Mouse (Mus musculus) neural tube, embryonic 14.5 days (tissue): ENCODE measurements around the gene Nek4. TPM values are rescaled to one million over a fixed set of nuclear protein-coding genes. Genes with fewer than 3 reads are reported as not detected.
A peak's percentile ranks its signal among the peaks of the same experiment; 100 is the strongest.

Experiments used
- ATAC-seq: fragments of 200-750 bp; cut with Nextera tagmentation; 2 replicates; pipeline ENCODE4 v1.8.0; 2017; ENCODE audit warnings: low read depth, mild to moderate bottlenecking, moderate TSS enrichment, moderate library complexity
- H3K27ac ChIP-seq: fragments of 300-500 bp; sonication (generic); 2 replicates; pipeline ENCODE4 v1.5.1; 2014; ENCODE audit warnings: low read depth, mild to moderate bottlenecking, control low read depth, low read length, moderate library complexity, mixed read lengths
- H3K27me3 ChIP-seq: fragments of 300-500 bp; sonication (generic); 2 replicates; pipeline ENCODE4 v1.6.1; 2014; ENCODE audit warnings: low read length; ENCODE audit not compliant: control insufficient read depth, insufficient read depth
- H3K36me3 ChIP-seq: fragments of 300-500 bp; sonication (generic); 2 replicates; pipeline ENCODE4 v1.6.1; 2014; ENCODE audit warnings: low read length, mixed read lengths; ENCODE audit not compliant: control insufficient read depth, insufficient read depth
- H3K4me1 ChIP-seq: fragments of 300-500 bp; sonication (generic); 2 replicates; pipeline ENCODE4 v1.6.1; 2014; ENCODE audit warnings: low read length; ENCODE audit not compliant: control insufficient read depth, insufficient read depth
- H3K4me2 ChIP-seq: fragments of 300-500 bp; sonication (generic); 2 replicates; pipeline ENCODE4 v1.6.1; 2014; ENCODE audit warnings: mild to moderate bottlenecking, low read depth, low read length, control low read depth
- H3K4me3 ChIP-seq: fragments of 300-500 bp; sonication (generic); 2 replicates; pipeline ENCODE4 v1.5.1; 2014; ENCODE audit warnings: low read depth, low read length, control low read depth, mixed read lengths
- H3K9ac ChIP-seq: fragments of 300-500 bp; sonication (generic); replicated peaks from 2 replicates; pipeline ENCODE4 v1.6.1; 2014; ENCODE audit warnings: low read depth, mild to moderate bottlenecking, control low read depth, low read length, mixed read lengths
- H3K9me3 ChIP-seq: fragments of 300-500 bp; sonication (generic); 2 replicates; pipeline ENCODE4 v1.6.1; 2016; ENCODE audit warnings: low read length; ENCODE audit not compliant: control insufficient read depth
- WGBS: fragments of 180-500 bp; shearing (Covaris S2); extraction: QIAGEN DNeasy Blood & Tissue Kit; methylation state at CpG from one replicate; pipeline ENCODE4 v1.1.7; 2014; 5-methylcytosine and 5-hydroxymethylcytosine counted together
- polyA plus RNA-seq: library from polyadenylated mRNA; unstranded; fragments of >200 nt; fragmentation: Nextera tagmentation; extraction: Ambion mirVana; gene quantifications from 2 replicates; pipeline ENCODE4 v1.2.1, GENCODE M21; 2014

Gene Nek4
- polyA plus RNA-seq, 1 experiment from 2014 or later = 17.0 TPM

- H3K4me3 ChIP-seq = peak overlapping the region; percentile 94
- H3K27ac ChIP-seq = no peak overlapping the region
- peak overlapping the region; percentile 54 for H3K4me2 ChIP-seq
- H3K27me3 ChIP-seq = no peaks in the 10 kb centered on the region
- H3K9ac ChIP-seq = peak overlapping the region; percentile 86
- 68% methylated on average over 10 of the region's 10 CpGs for WGBS
- no peak for ATAC-seq
- H3K36me3 ChIP-seq = peaks cover 3% of the 10 kb centered on the region
- H3K4me1 ChIP-seq = peaks cover 13% of the 10 kb centered on the region
- no peaks in the 10 kb centered on the region for H3K9me3 ChIP-seq
Observed at GRCm38 (mm10) chr14:31000356-31000755, 49.2 kb downstream of the Nek4 start.

DNA sequence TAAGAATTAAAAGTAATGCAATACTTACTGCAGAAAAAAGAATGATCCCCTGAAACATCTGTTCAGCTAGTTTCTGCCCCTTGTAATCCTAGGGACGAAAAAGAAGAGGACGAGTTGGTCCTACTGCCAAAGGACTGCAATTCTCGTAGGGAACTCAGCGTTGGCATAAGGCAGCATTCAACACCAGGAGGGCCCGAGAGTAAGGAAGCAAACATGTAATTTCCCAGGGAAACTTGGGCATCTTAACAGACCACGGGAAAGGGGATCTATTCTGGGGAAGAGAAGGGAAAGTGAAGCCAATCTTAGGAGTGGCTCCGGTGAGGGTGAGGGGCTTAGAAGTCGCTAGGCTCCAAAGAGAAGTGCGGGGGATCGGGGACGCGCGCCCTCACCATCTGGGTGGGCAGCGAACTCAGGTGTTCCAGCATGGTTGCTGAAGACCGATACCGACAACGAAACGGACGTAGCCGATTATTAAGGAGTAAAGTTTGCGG lies 49.7 kb downstream of the Nek4 start:
- peak; percentile 49 for ATAC-seq
- peaks cover 13% of the 10 kb centered on the region for H3K4me1 ChIP-seq
- peak overlapping the region; percentile 94 for H3K4me3 ChIP-seq
- peaks cover 3% of the 10 kb centered on the region for H3K36me3 ChIP-seq
- peak overlapping the region; percentile 89 for H3K27ac ChIP-seq
- WGBS = under 1% methylated on average over 21 of the region's 21 CpGs
- H3K27me3 ChIP-seq = no peaks in the 10 kb centered on the region
- no peaks in the 10 kb centered on the region for H3K9me3 ChIP-seq
- H3K4me2 ChIP-seq = peak overlapping the region; percentile 54
- peak overlapping the region; percentile 86 for H3K9ac ChIP-seq

DNA sequence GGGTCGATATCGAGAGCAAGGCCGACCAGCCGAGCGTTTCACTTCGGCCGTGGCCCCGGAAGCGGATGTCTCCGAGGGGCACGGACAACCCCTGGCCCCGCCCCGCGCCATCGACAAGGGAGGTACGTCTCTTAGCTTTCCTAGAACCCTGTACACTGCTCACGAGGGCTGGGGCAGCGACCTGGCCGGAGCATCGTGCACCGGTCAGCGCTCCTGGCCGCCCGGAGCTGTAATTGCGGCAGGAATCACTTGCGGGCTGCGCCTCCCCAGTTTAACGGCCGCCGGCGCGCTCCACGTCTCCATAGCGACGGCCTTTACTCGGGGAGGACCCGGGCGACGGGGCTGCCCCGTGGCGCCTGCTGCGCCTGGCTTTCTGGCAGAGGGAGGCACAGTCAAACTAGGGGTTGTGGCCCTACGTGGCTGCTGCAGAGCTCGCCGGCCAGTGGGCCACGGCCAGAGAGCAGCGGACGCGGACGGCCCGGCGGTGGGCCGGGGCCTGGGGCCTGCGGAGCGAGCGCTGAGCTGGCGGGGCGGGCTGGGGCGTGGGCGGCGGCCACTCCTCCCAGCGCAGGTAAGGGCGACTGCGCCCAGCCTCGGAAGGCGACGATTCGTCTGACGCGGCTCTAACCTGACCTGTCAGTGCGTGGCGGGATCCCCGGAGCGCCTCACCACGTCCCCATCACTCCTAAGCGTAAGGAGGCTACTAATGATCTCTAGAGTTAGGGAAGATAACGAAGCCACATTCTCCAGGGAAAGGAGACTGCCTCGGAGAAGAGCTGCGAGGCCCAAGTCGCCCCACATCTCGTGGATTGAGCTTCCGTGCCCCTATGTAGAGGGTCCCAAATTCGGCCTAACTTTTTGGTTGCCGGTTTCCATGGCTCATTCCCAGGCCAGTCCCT lies 50.4 kb downstream of the Nek4 start, which contains the start of the genes Glt8d1 and Spcs1:
TSS of gene Glt8d1 (plus strand) at position 94 of the 899 bp plus-strand sequence.
TSS of gene Spcs1 (minus strand) at position 366 of the 899 bp plus-strand sequence.
- Histone ChIP-seq H3K27me3 (no peaks in the 10 kb centered on the region), H3K4me1 (peaks cover 13% of the 10 kb centered on the region), H3K4me2 (peak within 1 kb of the TSS; percentile 54), H3K9ac (peak within 1 kb of the TSS; percentile 86), H3K27ac (peak within 1 kb of the TSS; percentile 89), H3K4me3 (peak within 1 kb of the TSS; percentile 94), H3K9me3 (no peaks in the 10 kb centered on the region), H3K36me3 (peaks cover 3% of the 10 kb centered on the region)
- peak; percentile 94 for ATAC-seq
- WGBS = under 1% methylated on average over 79 of the region's 84 CpGs

GRCm38 (mm10) chr14:31004527-31004926 lies 53.4 kb downstream of the Nek4 start:
- Histone ChIP-seq H3K9me3 (no peaks in the 10 kb centered on the region), H3K4me2 (no peak overlapping the region), H3K27ac (no peak overlapping the region), H3K36me3 (peaks cover 14% of the 10 kb centered on the region), H3K9ac (no peak overlapping the region), H3K4me3 (no peak overlapping the region), H3K4me1 (peaks cover 13% of the 10 kb centered on the region), H3K27me3 (no peaks in the 10 kb centered on the region)
- 87% methylated on average over 2 of the region's 2 CpGs for WGBS
- ATAC-seq = no peak

GRCm38 (mm10) chr14:31006779-31007178 lies 55.6 kb downstream of the Nek4 start:
- Histone ChIP-seq H3K4me2 (no peak overlapping the region), H3K4me3 (no peak overlapping the region), H3K27ac (no peak overlapping the region), H3K9ac (no peak overlapping the region), H3K9me3 (no peaks in the 10 kb centered on the region), H3K27me3 (no peaks in the 10 kb centered on the region), H3K36me3 (peaks cover 32% of the 10 kb centered on the region), H3K4me1 (peaks cover 6% of the 10 kb centered on the region)
- 79% methylated on average over 5 of the region's 5 CpGs for whole genome bisulfite sequencing
- no peak for ATAC-seq

DNA sequence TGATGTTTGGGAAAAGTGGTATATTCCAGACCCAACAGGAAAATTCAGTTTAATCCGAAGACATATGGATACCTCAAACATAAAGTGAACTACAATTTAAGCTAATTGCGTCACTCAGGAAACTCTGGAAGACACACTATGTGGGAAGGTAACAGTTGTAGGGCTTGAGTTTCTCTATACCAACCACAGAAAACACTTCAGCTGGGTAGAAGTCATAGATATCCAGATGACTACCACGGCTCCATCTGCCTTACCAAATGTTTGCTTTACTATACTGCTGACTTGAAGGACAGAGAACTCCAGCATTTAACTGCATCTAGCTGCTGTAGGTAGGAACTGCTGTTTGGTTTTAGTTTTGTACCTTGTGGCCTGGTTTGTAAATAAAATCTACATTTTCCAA lies 60.4 kb downstream of the Nek4 start:
- no peak for ATAC-seq
- Histone ChIP-seq H3K36me3 (peaks cover 74% of the 10 kb centered on the region), H3K27me3 (no peaks in the 10 kb centered on the region)

GRCm38 (mm10) chr14:31013928-31014327 lies 62.8 kb downstream of the Nek4 start:
- Histone ChIP-seq H3K27me3 (no peaks in the 10 kb centered on the region), H3K4me3 (no peak overlapping the region), H3K9me3 (no peaks in the 10 kb centered on the region), H3K4me2 (no peak overlapping the region), H3K27ac (no peak overlapping the region), H3K9ac (no peak overlapping the region), H3K36me3 (peaks cover 68% of the 10 kb centered on the region), H3K4me1 (peaks cover 8% of the 10 kb centered on the region)
- WGBS = 95% methylated on average over 2 of the region's 2 CpGs
- ATAC-seq = no peak

More for the DNA sequence above, 60.4 kb downstream of the Nek4 start:
- H3K27ac ChIP-seq = no peak overlapping the region
- H3K4me2 ChIP-seq = no peak overlapping the region
- no peak overlapping the region for H3K4me3 ChIP-seq
- H3K9me3 ChIP-seq = no peaks in the 10 kb centered on the region
- H3K9ac ChIP-seq = no peak overlapping the region
- no peaks in the 10 kb centered on the region for H3K4me1 ChIP-seq
- 97% methylated on average over 3 of the region's 3 CpGs for WGBS

GRCm38 (mm10) chr14:31016063-31016462 lies 64.9 kb downstream of the Nek4 start:
- H3K4me1 ChIP-seq = peaks cover 19% of the 10 kb centered on the region
- H3K27me3 ChIP-seq = no peaks in the 10 kb centered on the region
- WGBS = 93% methylated on average over 1 of the region's 1 CpGs
- no peak overlapping the region for H3K4me3 ChIP-seq
- ATAC-seq = no peak
- no peaks in the 10 kb centered on the region for H3K9me3 ChIP-seq
- H3K4me2 ChIP-seq = no peak overlapping the region
- no peak overlapping the region for H3K9ac ChIP-seq
- no peak overlapping the region for H3K27ac ChIP-seq
- H3K36me3 ChIP-seq = peaks cover 52% of the 10 kb centered on the region

DNA sequence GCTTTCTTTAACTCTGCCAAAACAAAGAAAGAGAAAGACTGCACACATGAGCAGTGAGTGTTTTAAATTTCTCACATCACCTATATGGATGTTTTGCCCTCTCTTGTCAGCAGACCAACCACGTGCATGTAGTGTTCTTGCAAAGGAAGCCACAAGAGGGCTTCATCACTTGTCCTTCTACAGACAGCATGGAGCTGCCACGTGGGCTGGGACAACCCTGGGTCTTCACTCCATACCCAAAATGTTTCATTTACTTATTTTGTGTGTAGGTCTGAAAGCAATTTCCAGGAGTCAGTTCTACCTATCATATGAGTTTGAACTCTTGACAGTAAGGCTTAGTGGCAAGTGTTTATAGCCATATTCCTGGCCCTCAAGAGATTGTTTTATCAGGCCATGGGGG lies 66.7 kb downstream of the Nek4 start:
- WGBS = 0% methylated on average over 2 of the region's 2 CpGs
- H3K4me3 ChIP-seq = peak overlapping the region; percentile 72

More for the DNA sequence above, 66.7 kb downstream of the Nek4 start:
- Histone ChIP-seq H3K4me2 (peak overlapping the region; percentile 83), H3K9ac (peak overlapping the region; percentile 91; the same call in 1 of the 2 replicates), H3K27ac (no peak overlapping the region), H3K36me3 (peaks cover 41% of the 10 kb centered on the region), H3K27me3 (no peaks in the 10 kb centered on the region), H3K9me3 (no peaks in the 10 kb centered on the region), H3K4me1 (peaks cover 23% of the 10 kb centered on the region)
- no peak for ATAC-seq
